In the genomic region with DNA sequence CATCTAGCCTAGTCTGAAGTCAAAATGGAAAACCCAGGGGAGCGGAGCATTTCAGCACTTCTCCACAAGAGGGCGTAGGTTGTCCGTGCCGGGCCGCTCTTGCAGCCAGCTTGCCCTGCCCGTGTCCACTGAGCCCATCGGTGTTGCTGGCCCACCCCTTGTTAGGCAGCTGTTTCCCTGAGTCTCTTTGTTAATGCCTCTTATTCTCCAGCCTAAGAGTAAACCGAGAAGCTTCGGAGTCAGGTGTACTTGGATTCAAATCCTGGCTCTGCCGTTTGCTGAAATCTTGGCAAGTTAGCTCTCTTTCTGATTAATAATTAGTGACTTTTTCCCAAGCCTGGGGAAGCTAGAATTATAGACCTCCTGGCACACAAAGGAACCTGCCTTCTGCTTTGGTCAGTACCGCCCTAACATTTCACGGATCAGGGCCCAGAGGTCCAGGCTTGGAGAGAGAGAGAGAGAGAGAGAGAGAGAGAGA, we compare ENCODE assay signal across 9 mouse cellular contexts. TPM values are rescaled to one million over a fixed set of nuclear protein-coding genes. Genes with fewer than 3 reads are reported as not detected.
DNase-seq lines count a peak whose midpoint lies in the region; ATAC-seq and TF ChIP-seq lines count a peak whose summit lies in the region.
"Had no signal": no experiment of that assay in that cellular context is flagged by ENCODE, and none has a peak within 500 bp of the region (broad histone marks: within the 10 kb centered on the region; RNA-seq: fewer than 3 reads in every experiment).

No protein-coding gene starts in this region.

- 0 out of 4 replicates have a peak, but pooled peaks cover 0 to 2% of the 10 kb centered on the region in 2 experiments for H3K4me1 ChIP-seq in ES-E14 (ENCODE audit: control insufficient read depth in 2 of 2, insufficient read depth in 2 of 2, low read length in 2 of 2, poor library complexity in 1 of 2)
- peaks cover 18% of the 10 kb centered on the region for H3K4me1 ChIP-seq in hindbrain, embryonic 10.5 days (replicated peaks)
- no peaks in the 10 kb centered on the region for H3K4me1 ChIP-seq in lung, postnatal 0 days (ENCODE audit: insufficient read depth, low read depth, low read length)

- WGBS in hindbrain, embryonic 10.5 days, result 4% methylated on average over 12 of the region's 12 CpGs
- WGBS in lung, postnatal 0 days, result 6% methylated on average over 12 of the region's 12 CpGs

- no peaks in the 10 kb centered on the region for H3K9me3 ChIP-seq in ES-E14 (ENCODE audit: control insufficient read depth, insufficient read depth, low read depth, low read length)
- no peaks in the 10 kb centered on the region for H3K9me3 ChIP-seq in hindbrain, embryonic 10.5 days
- H3K9me3 ChIP-seq in lung, postnatal 0 days (ENCODE audit: low read length), result no peaks in the 10 kb centered on the region

- DNase-seq in ES-E14 (ENCODE audit: low read depth, low spot score), result peak; percentile 56
- peak; percentile 76 for DNase-seq in cerebellum, adult 8-10 months
- peak; percentile 94 for DNase-seq in hindbrain, embryonic 10.5 days (ENCODE audit: low spot score)
- DNase-seq in layer of hippocampus, adult 9-11 months, result peak; percentile 85
- DNase-seq in lung, postnatal 0 days (ENCODE audit: low spot score), result peak; percentile 84
- peak; percentile 91 for DNase-seq in ovary, postnatal 14 days (ENCODE audit: low spot score)
- DNase-seq in thymus, postnatal 14 days, result peak; percentile 80

- ATAC-seq in frontal cortex, adult (ENCODE audit: low TSS enrichment), result peak; percentile 93
- ATAC-seq in lung, postnatal 0 days, result peak; percentile 86

- no peaks in the 10 kb centered on the region for H3K36me3 ChIP-seq in ES-E14 (ENCODE audit: control insufficient read depth, insufficient read depth, low read length, poor library complexity, severe bottlenecking)
- no peaks in the 10 kb centered on the region for H3K36me3 ChIP-seq in hindbrain, embryonic 10.5 days
- H3K36me3 ChIP-seq in lung, postnatal 0 days (ENCODE audit: insufficient read depth, low read length), result no peaks in the 10 kb centered on the region

- TF ChIP-seq EP300 in lung, postnatal 0 days (IDR thresholded peaks at IDR 0.05), result no peak

- no peak overlapping the region for H3K9ac ChIP-seq in ES-E14 (ENCODE audit: insufficient read depth, low read depth, low read length, poor library complexity, severe bottlenecking)
- no peak overlapping the region for H3K9ac ChIP-seq in lung, postnatal 0 days (replicated peaks; ENCODE audit: low read depth)

- TF ChIP-seq CTCF in lung, postnatal 0 days (IDR thresholded peaks at IDR 0.05), result peak; percentile 97

- no peak overlapping the region for H3K27ac ChIP-seq in ES-E14 (ENCODE audit: insufficient read depth, low read depth, low read length, poor library complexity, severe bottlenecking)
- peak overlapping the region; percentile 88 for H3K27ac ChIP-seq in hindbrain, embryonic 10.5 days
- no peak overlapping the region for H3K27ac ChIP-seq in lung, postnatal 0 days (ENCODE audit: low read length)
- H3K27ac ChIP-seq: macrophage had no signal

- H3K4me2 ChIP-seq in lung, postnatal 0 days (replicated peaks; ENCODE audit: low read depth, low read length), result peak overlapping the region; percentile 35; the same call in 1 of the 2 replicates

- no peaks in the 10 kb centered on the region for H3K27me3 ChIP-seq in hindbrain, embryonic 10.5 days (ENCODE audit: insufficient read depth, poor library complexity, severe bottlenecking)
- H3K27me3 ChIP-seq in lung, postnatal 0 days (replicated peaks; ENCODE audit: insufficient read depth, low read length), result no peaks in the 10 kb centered on the region

- H3K4me3 ChIP-seq in ES-E14 (ENCODE audit: insufficient read depth in 1 of 2, low read depth in 1 of 2, low read length in 2 of 2, poor library complexity in 1 of 2, severe bottlenecking in 1 of 2), result peak overlapping the region in 1 of 2 experiments; percentile 22; a peak in 1 of 4 replicates
- peak overlapping the region; percentile 25 for H3K4me3 ChIP-seq in hindbrain, embryonic 10.5 days
- H3K4me3 ChIP-seq in lung, postnatal 0 days (ENCODE audit: low read depth, low read length), result no peak overlapping the region

- in situ Hi-C loops in ES-E14 (cut with MboI; ENCODE audit: low sequenced_read_pairs in 2 of 2, unreplicated experiment in 2 of 2), result no loop called here

TF ChIP-seq in ES-E14, 5 proteins besides CTCF, POLR2A, EP300 and RAD21:
- TF ChIP-seq CHD2 (IDR thresholded peaks at IDR 0.05; ENCODE audit: low read depth, low read length), result no peak
- peak; percentile 83; the same call in 1 of the 2 replicates for TF ChIP-seq ZC3H11A (IDR thresholded peaks at IDR 0.05; ENCODE audit: borderline replicate concordance, low read depth, low read length)

RNA-seq across cellular contexts. Expression of gene Rab14, which starts 14.0 kb away (rescaled TPM):
- 34.0 and 39.5 TPM in 2 replicates for total RNA-seq in ES-E14 (2012; rRNA removed)
- 254 and 286 TPM in 2 replicates for polyA plus RNA-seq in hindbrain, embryonic 10.5 days (2016; fragmentation: Nextera tagmentation; extraction: Ambion mirVana)
- 434 and 473 TPM in 2 replicates for polyA plus RNA-seq in lung, postnatal 0 days (2015; fragmentation: Nextera tagmentation; extraction: Ambion mirVana)

RNA-seq across cellular contexts. Expression of gene Gsn, which starts 41.3 kb away (rescaled TPM):
- 78.2 and 165 TPM in 2 replicates for total RNA-seq in ES-E14 (2012; rRNA removed)
- 20.4 and 33.7 TPM in 2 replicates for polyA plus RNA-seq in hindbrain, embryonic 10.5 days (2016; fragmentation: Nextera tagmentation; extraction: Ambion mirVana)
- polyA plus RNA-seq in lung, postnatal 0 days (2015; fragmentation: Nextera tagmentation; extraction: Ambion mirVana), result 956 and 1,007 TPM in 2 replicates

Comparison
In these comparisons a context has a peak if more than half of its experiments do, and no peak if none do; other contexts are left out.
1. RNA of gene Gsn, which starts 41.3 kb away (polyA plus RNA-seq): 956 to 1,007 TPM in lung, postnatal 0 days; 20.4 to 33.7 TPM in hindbrain, embryonic 10.5 days; every median in the first group is over 10 times any median in the second.
2. Peak in every context shown above with its lines, with median percentiles within 50 percentile points of each other: DNase-seq.